Mouse (Mus musculus): Measurements from ENCODE around the gene Ugt1a10. TPM values are rescaled to one million over a fixed set of nuclear protein-coding genes. Genes with fewer than 3 reads are reported as not detected.

The Ugt1a10 gene
- polyA plus RNA-seq, 1 experiment, result not detected

DNA sequence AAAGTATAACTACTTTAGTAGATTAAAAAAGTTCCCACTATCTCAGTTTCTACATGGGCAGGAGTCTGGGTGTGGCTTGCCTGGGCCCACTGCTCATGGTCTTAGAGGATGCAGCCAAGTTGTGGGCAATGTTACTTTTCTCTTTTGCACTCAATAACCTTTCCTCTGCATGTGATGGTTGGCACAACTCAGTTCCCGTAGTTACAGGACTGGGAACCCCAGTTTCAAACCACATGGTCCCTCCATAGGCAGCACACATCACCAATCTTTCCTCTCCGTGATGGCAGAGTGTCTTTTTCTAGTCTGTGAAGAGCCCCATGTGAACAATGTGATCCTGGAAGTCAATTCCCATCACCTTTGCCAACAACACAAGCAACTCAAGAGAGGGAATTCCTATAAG is 172.3 kb downstream of the Ugt1a10 start:
- no peak for DNase-seq (ENCODE audit: extremely low spot score in 1 of 2, low spot score in 1 of 2)

DNA sequence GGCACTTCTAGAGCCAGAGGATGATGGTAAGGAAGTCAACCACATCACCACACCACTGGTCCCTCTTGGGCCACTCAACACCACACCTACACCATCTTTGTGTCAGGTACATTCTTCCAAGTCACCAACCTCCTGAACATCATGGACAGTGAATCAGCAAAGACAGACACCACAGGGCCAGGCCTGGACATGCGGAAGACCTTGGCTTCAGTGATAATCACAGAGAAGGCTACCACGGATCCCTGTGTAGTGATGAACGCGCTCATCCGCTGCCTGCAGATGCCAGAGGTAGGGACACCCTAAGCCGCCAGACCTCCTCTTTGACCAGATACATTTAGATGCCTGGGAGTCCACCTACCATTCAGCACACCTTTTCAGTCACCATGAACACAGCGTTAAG is 172.9 kb downstream of the Ugt1a10 start:
- DNase-seq (ENCODE audit: extremely low spot score in 1 of 2, low spot score in 1 of 2), result no peak

DNA sequence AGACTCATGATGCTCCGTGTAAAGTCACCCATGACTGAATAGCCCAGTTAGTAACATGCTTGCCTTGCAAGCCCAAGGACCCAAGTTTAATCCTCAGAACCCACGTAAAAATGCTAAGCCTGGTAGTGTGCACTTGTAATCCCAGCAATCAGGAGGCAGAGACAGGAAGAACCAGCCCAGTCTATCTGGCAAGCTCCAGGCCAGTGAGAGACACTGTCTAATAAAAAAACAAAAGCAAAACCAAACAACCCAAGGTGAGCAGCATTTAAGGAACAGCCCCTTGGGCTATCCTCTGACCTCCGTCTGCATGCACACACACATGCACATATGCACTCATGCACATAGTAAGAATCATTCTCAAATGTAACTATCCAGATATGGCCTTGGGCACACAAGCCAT is 174.4 kb downstream of the Ugt1a10 start:
- no peak for DNase-seq (ENCODE audit: extremely low spot score in 1 of 2, low spot score in 1 of 2)

DNA sequence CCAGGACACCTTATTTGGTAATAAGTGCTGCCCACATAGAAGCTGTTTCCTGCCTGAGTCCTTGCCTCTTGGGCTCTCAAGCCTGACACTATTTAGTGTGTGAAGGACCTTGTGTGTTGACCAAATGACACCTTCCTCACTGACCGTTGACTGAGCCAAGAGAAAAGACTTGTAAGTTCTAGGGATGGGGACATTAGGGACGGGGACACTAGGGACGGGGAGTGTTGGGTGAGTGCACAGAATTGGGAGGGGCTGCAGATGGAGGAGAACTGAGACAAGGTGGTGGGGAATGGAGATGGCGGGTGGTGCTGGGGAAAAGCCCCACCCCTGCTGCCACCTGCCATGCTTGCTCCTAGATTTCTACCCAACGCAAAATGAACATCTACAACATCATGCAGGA is 174.8 kb downstream of the Ugt1a10 start:
- DNase-seq (ENCODE audit: extremely low spot score in 1 of 2, low spot score in 1 of 2), result no peak

DNA sequence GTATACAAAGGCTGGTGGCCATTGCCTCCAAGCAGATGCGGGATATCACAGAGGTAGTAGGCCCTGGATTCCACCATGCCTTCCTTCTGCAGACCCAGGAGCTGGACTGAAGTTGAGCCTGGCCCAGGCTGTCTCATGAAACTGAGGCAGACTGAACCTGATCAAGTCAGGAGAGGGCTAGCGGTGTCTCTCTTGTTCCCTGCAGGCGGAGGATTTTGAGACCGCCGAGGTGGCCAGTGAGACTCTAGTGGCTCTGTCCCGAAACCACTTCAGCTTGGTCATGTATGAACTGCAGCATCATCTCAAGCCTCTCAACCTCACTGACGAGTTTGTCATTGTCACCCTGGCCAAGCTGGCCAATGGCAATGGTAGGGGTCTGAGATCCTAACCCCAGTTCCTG is 175.2 kb downstream of the Ugt1a10 start:
- no peak for DNase-seq (ENCODE audit: extremely low spot score in 1 of 2, low spot score in 1 of 2)

DNA sequence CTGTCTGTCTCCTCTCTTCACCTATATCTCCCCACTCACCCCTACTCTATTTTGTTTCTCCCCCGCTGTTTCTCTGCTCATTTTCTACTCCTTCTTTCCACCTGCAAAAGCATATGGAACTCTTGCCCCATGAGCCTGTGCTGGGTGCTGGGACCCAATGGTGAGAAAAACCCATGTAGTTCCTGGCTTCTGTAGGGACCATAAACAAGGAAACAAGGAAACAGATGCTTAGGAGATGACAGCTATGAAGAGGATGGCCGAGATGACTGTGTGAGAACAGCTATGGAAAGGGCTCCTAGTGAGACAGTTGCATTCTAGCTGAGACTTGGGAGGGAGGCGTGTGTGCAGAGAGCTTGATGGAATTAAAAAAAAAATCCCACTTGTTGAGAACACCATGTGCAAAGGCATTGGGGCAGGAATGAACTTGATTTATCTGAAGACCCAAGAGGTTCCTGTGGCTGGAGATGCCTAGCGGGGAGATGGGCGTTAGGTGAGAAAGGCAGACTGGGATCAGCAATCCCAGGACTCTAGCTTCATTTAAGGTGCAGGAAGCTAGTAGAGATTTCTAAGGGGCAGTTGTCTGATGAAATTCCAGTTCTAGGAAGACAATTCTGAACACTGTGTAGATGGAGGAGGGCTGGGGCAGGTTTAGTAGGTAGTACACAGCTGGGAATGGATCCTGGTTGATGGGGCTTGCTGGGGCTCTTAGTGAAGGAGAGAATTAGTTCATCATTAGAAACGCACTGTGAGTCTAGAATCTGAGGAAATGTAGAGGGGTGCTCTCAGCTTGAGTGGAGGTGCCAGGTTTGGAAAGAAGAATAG is 176.0 kb downstream of the Ugt1a10 start:
- no peak for DNase-seq (ENCODE audit: extremely low spot score in 1 of 2, low spot score in 1 of 2)

DNA sequence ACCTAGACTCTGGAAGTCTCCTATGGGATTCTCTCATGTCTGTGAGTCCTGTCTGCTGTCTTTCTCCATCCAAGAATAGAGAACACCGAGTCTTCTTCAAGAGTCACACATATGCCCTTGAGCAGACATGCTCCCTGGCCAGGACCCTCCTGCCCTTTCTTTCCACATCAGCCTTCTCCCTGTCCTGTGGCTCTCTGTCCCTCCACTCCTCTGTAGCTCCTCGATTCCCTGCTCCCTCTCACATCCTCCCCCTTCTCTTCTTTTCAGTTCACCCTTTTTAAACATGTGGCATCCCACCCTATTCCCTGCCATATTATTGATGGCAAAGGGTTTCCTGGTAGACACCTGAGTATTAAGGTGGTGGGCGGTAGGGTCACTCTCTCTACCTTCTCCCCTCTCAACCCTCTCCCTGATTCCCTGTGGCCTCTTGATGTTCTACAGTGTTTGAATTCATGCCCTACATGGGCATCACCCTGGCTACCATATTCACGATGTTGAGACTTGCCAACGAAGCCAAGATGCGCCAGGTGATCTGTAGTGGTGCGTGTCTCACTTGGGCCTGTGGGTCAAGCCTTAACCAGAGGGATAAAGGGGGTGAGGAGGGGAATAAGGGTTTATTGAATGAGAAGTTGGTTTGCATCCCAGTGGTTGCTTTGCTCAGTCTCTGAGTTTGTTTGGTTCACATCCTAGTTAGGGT is 176.8 kb downstream of the Ugt1a10 start:
- no peak for DNase-seq (ENCODE audit: extremely low spot score in 1 of 2, low spot score in 1 of 2)

DNA sequence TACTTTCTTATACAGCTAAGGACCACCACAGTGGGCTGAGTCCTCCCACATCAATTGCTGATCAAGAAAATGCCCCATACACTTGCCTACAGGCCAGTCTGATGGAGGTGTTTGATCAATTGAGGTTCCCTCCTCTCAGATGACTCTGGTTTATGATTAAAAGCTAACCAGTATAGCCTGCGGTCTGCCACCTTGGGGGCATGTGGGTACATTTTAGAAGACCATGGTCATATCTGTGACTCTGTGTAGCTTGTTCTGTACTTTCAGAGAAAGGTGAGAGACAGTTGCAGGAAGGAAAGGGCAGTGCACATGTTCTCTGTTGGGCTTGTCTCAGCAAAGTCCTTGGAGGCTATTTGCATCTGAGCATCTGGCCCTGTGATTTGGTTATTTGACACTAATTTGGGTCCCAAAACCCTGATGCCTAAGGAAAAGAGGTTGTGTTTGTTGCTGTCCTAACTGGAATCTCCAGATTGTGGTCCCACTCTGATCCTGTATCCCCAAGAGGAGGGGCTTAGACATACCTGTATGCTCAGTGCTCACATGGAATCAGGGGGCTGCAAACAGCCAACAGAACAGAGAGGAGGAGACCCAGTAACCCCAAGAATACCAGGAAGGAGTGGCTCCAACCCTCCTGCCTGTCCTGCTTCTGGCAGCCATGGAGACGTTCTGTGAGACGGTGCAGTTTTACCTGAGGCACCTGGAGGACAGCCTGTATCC is 177.6 kb downstream of the Ugt1a10 start:
- no peak for DNase-seq (ENCODE audit: extremely low spot score in 1 of 2, low spot score in 1 of 2)

DNA sequence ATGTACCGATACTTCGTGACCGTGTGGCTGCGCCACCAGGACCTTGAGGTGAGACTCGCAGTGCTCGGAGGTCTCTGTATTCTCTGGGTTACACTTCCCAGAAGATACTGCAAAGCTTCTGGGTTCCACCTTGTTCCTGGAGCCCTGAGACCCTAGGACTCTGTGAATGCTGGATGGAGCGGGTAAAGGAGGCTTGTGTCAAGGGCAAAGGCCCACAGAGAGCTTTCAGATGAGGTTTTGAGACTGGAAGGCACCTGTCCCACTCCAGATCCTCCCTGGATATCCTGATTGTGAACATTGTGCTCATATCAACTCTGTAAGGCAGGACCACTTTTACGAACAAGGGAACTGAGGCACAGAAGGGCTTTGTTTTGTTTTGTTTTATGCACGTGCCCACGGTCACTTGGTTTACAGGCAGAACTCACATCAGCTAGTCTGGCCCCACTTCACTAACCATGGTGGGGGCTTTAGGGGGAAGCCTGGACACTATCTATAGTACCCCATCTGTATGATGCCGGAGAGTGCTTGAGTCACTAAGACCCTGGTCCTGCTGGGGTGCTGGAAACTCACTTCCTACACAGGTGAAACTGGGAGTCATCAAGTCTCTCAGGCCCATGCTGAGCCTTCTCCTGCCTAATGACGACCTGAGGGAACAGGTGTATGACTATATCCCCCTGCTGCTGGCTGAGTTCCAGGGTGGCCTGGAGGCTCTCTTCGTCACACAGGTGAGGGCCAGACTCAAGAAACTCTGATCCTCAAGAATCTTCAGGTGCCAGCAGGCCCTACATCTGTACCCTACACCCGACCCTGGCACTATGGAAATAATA is 178.4 kb downstream of the Ugt1a10 start:
- no peak for DNase-seq (ENCODE audit: extremely low spot score in 1 of 2, low spot score in 1 of 2)

DNA sequence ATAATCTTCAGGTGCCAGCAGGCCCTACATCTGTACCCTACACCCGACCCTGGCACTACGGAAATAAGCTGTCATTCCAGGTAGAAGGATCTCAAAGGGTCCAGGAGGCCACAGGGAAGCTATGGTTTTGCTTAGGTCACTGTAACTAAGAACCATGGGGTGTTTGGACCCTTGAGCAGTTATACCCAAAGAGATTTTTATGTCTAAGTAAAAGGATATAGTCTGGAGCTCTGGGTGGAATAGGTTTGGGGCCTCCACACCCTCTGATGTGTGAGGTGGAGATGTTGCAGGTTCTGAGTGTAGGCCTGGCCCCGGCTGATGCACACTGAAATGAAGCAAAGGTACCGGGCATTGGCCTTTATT is 179.0 kb downstream of the Ugt1a10 start:
- no peak for DNase-seq (ENCODE audit: extremely low spot score in 1 of 2, low spot score in 1 of 2)

DNA sequence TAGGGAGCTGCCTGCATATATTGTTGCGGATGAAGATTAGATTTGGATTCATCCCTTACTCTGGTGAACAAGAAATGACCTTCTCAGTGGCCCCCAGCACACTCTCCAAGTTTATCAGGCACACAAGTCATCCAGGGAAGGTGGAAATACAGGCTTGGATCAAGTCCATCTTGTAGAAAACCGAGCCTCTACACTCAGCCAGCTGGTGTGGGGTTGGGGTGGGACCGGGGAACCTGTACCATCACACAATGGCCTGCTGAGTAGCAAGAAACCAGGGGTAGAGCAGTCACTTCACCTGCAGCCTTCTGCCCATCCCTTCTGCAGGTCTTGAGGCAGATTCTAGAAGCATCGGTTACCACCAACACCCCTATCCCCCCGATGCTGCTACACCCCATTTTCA is 179.5 kb downstream of the Ugt1a10 start:
- no peak for DNase-seq (ENCODE audit: extremely low spot score in 1 of 2, low spot score in 1 of 2)

DNA sequence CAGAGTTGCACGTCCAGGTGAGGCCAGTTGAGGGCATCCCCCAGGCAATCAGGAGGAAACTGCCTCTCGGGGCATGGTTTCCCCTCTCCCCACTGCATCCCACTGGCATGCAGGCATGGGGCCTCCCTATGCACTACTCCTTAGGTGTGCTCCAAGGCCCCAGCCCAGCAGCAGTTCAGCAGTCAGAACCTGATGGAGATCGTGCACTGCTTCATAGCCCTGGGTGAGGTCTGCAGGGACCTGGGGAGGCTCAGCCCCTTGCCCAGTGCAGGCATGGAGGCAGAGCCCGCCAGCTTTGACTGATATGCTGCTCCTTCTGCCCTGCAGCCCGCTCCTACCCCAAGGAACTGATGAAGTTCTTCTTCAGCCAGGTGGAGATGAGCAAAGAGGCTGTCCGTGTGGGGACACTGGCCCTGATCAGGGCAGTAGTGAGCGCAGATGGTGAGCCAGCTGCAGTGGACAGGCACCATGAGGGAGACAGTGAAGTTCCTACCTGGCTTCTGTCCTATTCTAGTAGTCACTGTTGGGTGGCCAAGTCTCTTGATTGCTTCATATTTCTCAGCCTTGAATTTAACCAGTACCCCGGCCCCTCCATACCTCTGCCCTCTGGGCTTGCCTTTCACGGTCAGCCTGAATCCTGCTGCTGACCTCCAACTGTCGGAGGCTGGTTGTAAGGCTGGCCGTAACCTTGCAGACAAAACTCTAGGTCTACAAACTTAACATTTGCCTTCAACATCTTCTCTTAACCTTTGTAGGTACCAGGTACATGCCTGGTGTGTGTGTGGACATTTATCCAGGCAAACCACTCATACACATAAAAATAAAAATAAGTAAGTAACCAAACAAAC is 180.1 kb downstream of the Ugt1a10 start:
- DNase-seq (ENCODE audit: extremely low spot score in 1 of 2, low spot score in 1 of 2), result no peak

DNA sequence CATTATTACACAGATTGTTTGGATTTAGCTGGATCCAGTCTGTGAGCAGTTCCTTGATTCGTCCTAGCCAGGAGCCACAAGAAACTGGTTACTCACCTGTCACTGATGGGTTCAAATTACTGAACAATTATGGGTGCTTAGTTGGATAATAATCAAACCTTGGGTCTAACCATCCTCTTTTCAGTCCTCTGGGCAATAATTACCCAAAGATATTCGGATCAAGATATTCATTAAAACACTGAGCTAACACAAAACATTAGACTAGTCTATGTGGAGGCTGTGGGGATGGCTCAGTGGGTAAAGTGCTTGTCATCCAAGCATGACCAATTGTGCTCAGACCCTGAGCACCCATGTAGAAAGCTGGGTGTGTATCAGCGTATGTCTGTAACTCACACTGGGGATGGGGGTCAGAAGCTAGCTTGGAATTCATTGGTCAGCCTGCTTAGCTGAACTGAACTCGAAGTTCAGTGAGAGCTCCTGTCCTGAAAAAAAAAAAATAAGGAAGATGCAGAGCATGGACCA is 180.8 kb downstream of the Ugt1a10 start:
- DNase-seq (ENCODE audit: extremely low spot score in 1 of 2, low spot score in 1 of 2), result no peak

DNA sequence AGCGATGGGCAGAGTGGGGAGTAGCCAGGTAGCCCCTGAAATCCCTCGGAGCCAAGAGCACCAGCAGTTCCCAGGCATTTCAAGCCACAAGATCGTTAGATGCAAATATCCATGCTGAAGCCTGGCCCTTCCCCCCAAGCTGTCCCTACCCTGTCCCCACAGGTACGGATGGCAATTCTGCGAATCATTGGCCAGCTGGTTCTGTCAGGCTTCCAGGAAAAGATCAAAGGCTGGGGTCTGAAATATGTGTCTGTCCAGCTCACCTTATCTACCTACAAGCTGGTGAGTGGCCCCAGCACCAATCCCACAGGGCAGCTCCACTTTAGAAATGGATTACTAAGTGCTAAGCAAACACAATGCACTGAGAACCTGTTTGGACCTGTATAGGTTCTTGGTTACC is 182.1 kb downstream of the Ugt1a10 start:
- DNase-seq (ENCODE audit: extremely low spot score in 1 of 2, low spot score in 1 of 2), result no peak

DNA sequence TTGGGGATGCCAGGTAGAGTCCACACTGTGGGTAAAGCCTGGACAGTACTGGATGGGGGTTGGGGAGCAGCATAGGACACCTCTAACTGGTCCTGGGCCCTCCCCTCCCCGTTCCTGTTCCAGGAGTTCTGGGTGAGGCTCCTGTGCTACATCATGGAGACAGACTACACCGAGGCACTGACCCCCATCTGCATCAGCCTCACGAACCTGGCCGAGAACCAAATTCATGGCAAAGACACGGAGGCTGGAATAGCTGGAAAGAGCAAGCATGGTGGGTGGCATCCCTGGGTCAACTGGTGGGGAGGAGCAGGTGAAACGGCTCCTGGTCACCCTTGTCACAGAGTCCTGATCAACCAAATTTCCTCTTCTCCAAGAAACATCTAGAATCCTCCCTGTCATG is 183.6 kb downstream of the Ugt1a10 start:
- DNase-seq (ENCODE audit: extremely low spot score in 1 of 2, low spot score in 1 of 2), result no peak

DNA sequence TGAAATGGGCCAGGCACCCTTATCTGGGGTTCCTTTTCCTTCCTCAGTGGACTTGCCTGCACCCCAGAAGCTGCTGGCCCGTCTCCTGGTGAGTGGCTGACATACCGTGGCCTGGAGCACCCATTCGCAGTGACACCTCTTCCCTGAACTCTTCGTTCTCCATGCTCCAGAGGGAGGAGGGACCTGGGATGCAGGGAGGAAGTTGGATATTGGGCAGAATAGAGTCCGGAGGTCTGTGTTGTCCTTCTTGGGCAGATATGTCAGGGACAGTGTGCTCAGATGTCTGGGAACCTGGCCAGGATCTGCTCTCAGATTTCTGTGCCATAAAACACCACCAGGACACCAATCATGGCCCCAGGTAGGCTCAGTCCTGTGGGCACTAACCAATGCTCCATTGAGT is 184.9 kb downstream of the Ugt1a10 start:
- DNase-seq (ENCODE audit: extremely low spot score in 1 of 2, low spot score in 1 of 2), result no peak

DNA sequence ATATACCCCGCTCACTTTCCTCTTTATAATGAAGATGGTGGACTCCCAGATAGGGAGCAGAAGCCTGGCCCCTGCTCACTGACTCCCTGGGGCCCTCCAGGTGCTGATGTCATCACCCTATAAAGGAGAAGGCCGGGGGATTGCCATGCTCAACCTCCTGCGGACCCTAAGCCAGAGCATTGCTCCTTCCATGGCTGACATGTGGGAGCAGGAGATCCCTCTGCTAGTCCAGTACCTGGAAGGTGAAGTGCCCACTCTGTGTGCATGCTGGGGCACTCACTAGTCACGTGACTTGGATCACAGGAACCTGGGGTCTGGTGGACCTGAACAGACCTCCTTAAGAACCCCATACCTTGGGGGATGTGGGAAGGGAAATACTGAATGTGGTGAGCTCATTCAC is 185.4 kb downstream of the Ugt1a10 start:
- no peak for DNase-seq (ENCODE audit: extremely low spot score in 1 of 2, low spot score in 1 of 2)

DNA sequence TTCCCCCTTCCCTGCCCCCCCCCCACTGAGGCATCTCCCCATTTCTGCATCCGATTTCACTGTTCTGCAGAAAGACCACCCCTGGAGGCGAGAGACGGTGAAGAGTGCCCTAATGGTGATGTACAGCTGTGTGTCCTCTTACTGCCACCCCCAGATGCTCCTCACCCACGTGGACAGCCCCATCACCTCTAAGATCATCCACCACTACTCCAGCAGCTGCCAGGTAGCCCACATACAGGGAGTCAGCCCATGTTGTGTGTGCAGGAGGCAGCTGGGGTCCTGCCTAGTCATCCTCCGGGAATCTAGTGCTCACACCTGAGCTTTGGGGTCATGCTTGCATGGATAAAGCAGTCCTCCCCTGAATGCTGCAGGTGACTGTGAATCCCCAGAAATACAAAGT is 188.7 kb downstream of the Ugt1a10 start:
- no peak for DNase-seq (ENCODE audit: extremely low spot score in 1 of 2, low spot score in 1 of 2)

DNA sequence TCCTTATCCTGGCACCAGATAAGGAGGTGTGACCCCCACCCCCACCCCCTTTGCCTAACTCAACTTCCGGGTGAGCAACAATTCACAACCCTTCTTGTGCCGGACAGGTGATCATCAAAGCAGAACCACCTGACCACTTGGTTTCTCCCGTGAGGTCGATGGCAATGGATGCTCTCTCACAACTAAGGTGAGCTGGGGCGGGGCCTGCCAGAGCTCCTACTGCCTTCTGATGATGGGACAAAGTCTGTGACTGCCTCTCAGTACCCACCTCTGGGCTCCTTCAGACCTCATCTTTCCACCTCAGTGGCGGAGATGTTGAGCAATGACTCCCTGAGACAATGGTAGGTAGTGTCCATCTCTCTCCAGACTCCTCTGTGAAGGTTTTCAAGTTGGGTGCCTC is 190.7 kb downstream of the Ugt1a10 start:
- no peak for DNase-seq (ENCODE audit: extremely low spot score in 1 of 2, low spot score in 1 of 2)

DNA sequence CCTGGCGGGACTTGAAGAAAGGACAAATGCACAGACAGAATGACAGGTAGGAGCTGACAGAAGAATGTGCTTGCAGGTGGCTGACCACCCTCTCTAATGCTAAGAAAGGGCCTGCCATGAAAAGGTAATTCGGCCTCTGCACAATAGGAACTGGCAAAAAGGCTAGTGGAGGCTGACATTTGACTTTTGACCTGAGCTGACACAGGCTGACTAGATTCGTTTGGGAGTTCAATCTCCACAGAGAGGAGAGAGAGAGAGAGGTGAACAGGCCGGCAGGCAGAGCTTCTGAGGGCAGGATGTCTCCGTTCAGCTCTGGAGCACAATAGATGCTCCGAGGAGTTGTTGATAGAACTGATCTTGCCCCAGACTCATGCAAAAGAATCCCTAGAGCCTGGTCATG is 191.2 kb downstream of the Ugt1a10 start:
- no peak for DNase-seq (ENCODE audit: extremely low spot score in 1 of 2, low spot score in 1 of 2)
